Comparison of ENCODE assay signal across 9 mouse cellular contexts in the genomic region with DNA sequence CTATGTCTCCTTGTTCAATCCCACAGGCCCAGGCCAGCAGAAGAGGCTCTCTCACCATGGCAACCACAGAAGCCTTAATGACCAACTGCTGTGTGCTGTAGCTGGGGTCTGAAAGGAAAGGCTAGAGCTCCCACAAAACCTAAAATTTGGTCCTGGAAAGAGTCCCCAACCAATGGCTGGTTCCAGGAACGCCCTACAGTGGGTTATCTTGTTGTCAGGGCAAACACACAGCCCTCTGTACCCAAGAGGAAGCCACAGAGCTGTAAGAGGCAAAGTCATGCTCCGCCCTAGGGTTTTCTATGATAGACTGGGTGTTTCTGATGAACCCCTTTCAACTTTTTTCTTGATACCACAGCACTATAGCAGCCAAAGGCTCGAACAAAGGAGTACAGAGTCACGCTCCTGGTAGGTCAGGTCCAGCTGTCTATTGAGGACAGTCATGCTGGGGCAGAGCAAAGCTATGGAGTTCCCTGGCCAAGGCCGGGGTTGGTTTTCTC.
DNase-seq lines count a peak whose midpoint lies in the region; ATAC-seq and TF ChIP-seq lines count a peak whose summit lies in the region.
"Had no signal": no experiment of that assay in that cellular context is flagged by ENCODE, and none has a peak within 500 bp of the region (broad histone marks: within the 10 kb centered on the region; RNA-seq: fewer than 3 reads in every experiment).

No protein-coding gene starts in this region.

- 65% methylated on average over 5 of the region's 5 CpGs for WGBS in neural tube, embryonic 11.5 days
- WGBS in forebrain, embryonic 15.5 days = 34% methylated on average over 5 of the region's 5 CpGs
- WGBS in liver, embryonic 16.5 days (ENCODE audit: insufficient replicate concordance) = 26% methylated on average over 5 of the region's 5 CpGs
- WGBS in stomach, postnatal 0 days = 60% methylated on average over 5 of the region's 5 CpGs

- no peak overlapping the region for H3K4me3 ChIP-seq in neural tube, embryonic 11.5 days (ENCODE audit: low read depth, low read length)
- no peak overlapping the region for H3K4me3 ChIP-seq in forebrain, embryonic 15.5 days
- peak overlapping the region; percentile 17; the same call in 1 of the 2 replicates for H3K4me3 ChIP-seq in liver, embryonic 16.5 days (ENCODE audit: low read depth, low read length)
- H3K4me3 ChIP-seq in stomach, postnatal 0 days (ENCODE audit: low read depth, low read length) = no peak overlapping the region
- no peak overlapping the region for H3K4me3 ChIP-seq in left cerebral cortex, adult 2 months

- no peak for ATAC-seq in neural tube, embryonic 11.5 days (ENCODE audit: insufficient read depth, low FRiP score, low TSS enrichment)
- no peak for ATAC-seq in forebrain, embryonic 15.5 days (replicated peaks)
- peak; percentile 79 for ATAC-seq in liver, embryonic 16.5 days (ENCODE audit: low read depth)
- ATAC-seq in stomach, postnatal 0 days (ENCODE audit: low FRiP score, low TSS enrichment) = peak; percentile 66; the same call in 1 of the 2 replicates

- no peak for TF ChIP-seq CTCF in stomach, postnatal 0 days (IDR thresholded peaks at IDR 0.05; ENCODE audit: low read depth)
- TF ChIP-seq CTCF in left cerebral cortex, adult 2 months (IDR thresholded peaks at IDR 0.05) = no peak

- no peak for TF ChIP-seq EP300 in stomach, postnatal 0 days (optimal IDR thresholded peaks at IDR 0.05)

- no peaks in the 10 kb centered on the region for H3K9me3 ChIP-seq in neural tube, embryonic 11.5 days (ENCODE audit: control insufficient read depth, low read length)
- H3K9me3 ChIP-seq in forebrain, embryonic 15.5 days = no peaks in the 10 kb centered on the region
- H3K9me3 ChIP-seq in liver, embryonic 16.5 days (replicated peaks; ENCODE audit: control insufficient read depth, low read length) = no peaks in the 10 kb centered on the region
- no peaks in the 10 kb centered on the region for H3K9me3 ChIP-seq in stomach, postnatal 0 days (ENCODE audit: control insufficient read depth, low read length)

- H3K9ac ChIP-seq in neural tube, embryonic 11.5 days (ENCODE audit: low read length) = no peak overlapping the region
- no peak overlapping the region for H3K9ac ChIP-seq in forebrain, embryonic 15.5 days (replicated peaks)
- no peak overlapping the region for H3K9ac ChIP-seq in liver, embryonic 16.5 days (ENCODE audit: low read depth, low read length)
- no peak overlapping the region for H3K9ac ChIP-seq in stomach, postnatal 0 days (ENCODE audit: low read length)

- H3K27me3 ChIP-seq in neural tube, embryonic 11.5 days (ENCODE audit: control insufficient read depth, insufficient read depth, low read length) = no peaks in the 10 kb centered on the region
- no peaks in the 10 kb centered on the region for H3K27me3 ChIP-seq in forebrain, embryonic 15.5 days
- no peaks in the 10 kb centered on the region for H3K27me3 ChIP-seq in liver, embryonic 16.5 days (ENCODE audit: control insufficient read depth, insufficient read depth, low read depth, low read length)
- H3K27me3 ChIP-seq in stomach, postnatal 0 days (ENCODE audit: control insufficient read depth, insufficient read depth, low read length) = no peaks in the 10 kb centered on the region

- peaks cover 30% of the 10 kb centered on the region for H3K4me1 ChIP-seq in neural tube, embryonic 11.5 days (ENCODE audit: control insufficient read depth, insufficient read depth, low read length)
- peaks cover 60% of the 10 kb centered on the region for H3K4me1 ChIP-seq in forebrain, embryonic 15.5 days
- H3K4me1 ChIP-seq in liver, embryonic 16.5 days (ENCODE audit: control insufficient read depth, low read depth, low read length) = peaks cover 11% of the 10 kb centered on the region
- no peaks in the 10 kb centered on the region for H3K4me1 ChIP-seq in stomach, postnatal 0 days (replicated peaks; ENCODE audit: control insufficient read depth, insufficient read depth)

- intact Hi-C loops in left cerebral cortex, adult 2 months (cut with DNase I) = loop anchor here (10.0 kb wide), 2 partner anchors 241 to 441 kb away; partner anchors contain the start of gene Sstr2

- H3K27ac ChIP-seq in neural tube, embryonic 11.5 days (ENCODE audit: low read depth, low read length) = peak overlapping the region; percentile 11; the same call in 1 of the 2 replicates
- peak overlapping the region; percentile 61 for H3K27ac ChIP-seq in forebrain, embryonic 15.5 days (replicated peaks)
- H3K27ac ChIP-seq in liver, embryonic 16.5 days (ENCODE audit: low read length) = peak overlapping the region; percentile 92
- peak overlapping the region; percentile 41; the same call in 1 of the 2 replicates for H3K27ac ChIP-seq in stomach, postnatal 0 days (replicated peaks)
- H3K27ac ChIP-seq in left cerebral cortex, adult 2 months = no peak overlapping the region

- DNase-seq in neural tube, embryonic 11.5 days (ENCODE audit: low spot score) = peak; percentile 56
- no peak for DNase-seq in neural tube, embryonic 10.5 days (ENCODE audit: extremely low spot score, low spot score)
- peak; percentile 62 for DNase-seq in stomach, postnatal 0 days (ENCODE audit: low spot score)
- no peak for DNase-seq in left cerebral cortex, adult 2 months (ENCODE audit: extremely low spot score in 1 of 2, low spot score in 2 of 2)
- no peak for DNase-seq in kidney, adult 9 months
- DNase-seq in layer of hippocampus, adult 9-10 months (ENCODE audit: low spot score) = no peak
- DNase-seq: heart, adult 2 months had no signal

- H3K4me2 ChIP-seq in neural tube, embryonic 11.5 days (ENCODE audit: low read depth) = no peak overlapping the region
- no peak overlapping the region for H3K4me2 ChIP-seq in forebrain, embryonic 15.5 days (replicated peaks)
- H3K4me2 ChIP-seq in liver, embryonic 16.5 days (ENCODE audit: low read depth, low read length) = peak overlapping the region; percentile 30; the same call in 1 of the 2 replicates
- H3K4me2 ChIP-seq in stomach, postnatal 0 days (replicated peaks; ENCODE audit: low read depth) = no peak overlapping the region

- no peaks in the 10 kb centered on the region for H3K36me3 ChIP-seq in neural tube, embryonic 11.5 days (ENCODE audit: control insufficient read depth, insufficient read depth, low read length)
- H3K36me3 ChIP-seq in forebrain, embryonic 15.5 days = no peaks in the 10 kb centered on the region
- H3K36me3 ChIP-seq in liver, embryonic 16.5 days (ENCODE audit: control insufficient read depth, insufficient read depth) = no peaks in the 10 kb centered on the region
- H3K36me3 ChIP-seq in stomach, postnatal 0 days (ENCODE audit: control insufficient read depth, insufficient read depth, low read length) = no peaks in the 10 kb centered on the region

Comparison
In these comparisons a context has a peak if more than half of its experiments do, and no peak if none do; other contexts are left out.
1. DNase-seq: peak in neural tube, embryonic 11.5 days (single experiment) and stomach, postnatal 0 days (single experiment); none in neural tube, embryonic 10.5 days (single experiment), left cerebral cortex, adult 2 months (0 of 2), kidney, adult 9 months (single experiment) and layer of hippocampus, adult 9-10 months (single experiment).
2. ATAC-seq: peak in liver, embryonic 16.5 days (single experiment) and stomach, postnatal 0 days (single experiment); none in neural tube, embryonic 11.5 days (single experiment) and forebrain, embryonic 15.5 days (single experiment).